Mouse (Mus musculus): ENCODE results near the gene Nnmt. TPM values are rescaled to one million over a fixed set of nuclear protein-coding genes. Genes with fewer than 3 reads are reported as not detected.

The Nnmt gene
- 2.0 and 3.1 TPM in 2 replicates for polyA plus RNA-seq (2012; rRNA removed)

- DNase-seq = peak; percentile 43
- 30% methylated on average over 8 of the region's 8 CpGs for WGBS
- H3K27me3 ChIP-seq (replicated peaks; ENCODE audit: control insufficient read depth, insufficient read depth, low read length) = no peaks in the 10 kb centered on the region
- H3K4me3 ChIP-seq (ENCODE audit: insufficient read depth, low read depth, low read length) = peak within 1 kb of the TSS; percentile 43
- no peak for TF ChIP-seq POLR2A (IDR thresholded peaks at IDR 0.05; ENCODE audit: low read depth, low read length)
- no peaks in the 10 kb centered on the region for H3K36me3 ChIP-seq (ENCODE audit: control insufficient read depth, insufficient read depth, low read length)
- no peaks in the 10 kb centered on the region for H3K4me1 ChIP-seq (ENCODE audit: control insufficient read depth, insufficient read depth, low read length)
- peak within 1 kb of the TSS; percentile 67 for H3K27ac ChIP-seq (ENCODE audit: insufficient read depth, low read depth, low read length)
Measured at GRCm38 (mm10) chr9:48604939-48605598, at the start of gene Nnmt. Nnmt (minus strand) TSS chr9:48605153.

- Histone ChIP-seq H3K4me1 (ENCODE audit: control insufficient read depth, insufficient read depth, low read length) (no peaks in the 10 kb centered on the region), H3K27me3 (replicated peaks; ENCODE audit: control insufficient read depth, insufficient read depth, low read length) (no peaks in the 10 kb centered on the region), H3K4me3 (ENCODE audit: insufficient read depth, low read depth, low read length) (no peak overlapping the region), H3K36me3 (ENCODE audit: control insufficient read depth, insufficient read depth, low read length) (no peaks in the 10 kb centered on the region), H3K27ac (ENCODE audit: insufficient read depth, low read depth, low read length) (no peak overlapping the region)
- DNase-seq = no peak
- TF ChIP-seq POLR2A (IDR thresholded peaks at IDR 0.05; ENCODE audit: low read depth, low read length) = no peak
- TF ChIP-seq CTCF (conservative IDR thresholded peaks at IDR 0.05; ENCODE audit: insufficient read depth, insufficient read length, low read depth, low read length) = no peak
- WGBS = 26% methylated on average over 8 of the region's 8 CpGs
Measured at GRCm38 (mm10) chr9:48654730-48655129, 49.8 kb upstream of the Nnmt start.

GRCm38 (mm10) chr9:48653399-48654070 is 48.6 kb upstream of the Nnmt start:
- no peak overlapping the region for H3K27ac ChIP-seq (ENCODE audit: insufficient read depth, low read depth, low read length)
- 63% methylated on average over 7 of the region's 7 CpGs for WGBS

GRCm38 (mm10) chr9:48652026-48652425 is 47.1 kb upstream of the Nnmt start:
- Histone ChIP-seq H3K27me3 (replicated peaks; ENCODE audit: control insufficient read depth, insufficient read depth, low read length) (no peaks in the 10 kb centered on the region), H3K36me3 (ENCODE audit: control insufficient read depth, insufficient read depth, low read length) (no peaks in the 10 kb centered on the region), H3K4me3 (ENCODE audit: insufficient read depth, low read depth, low read length) (no peak overlapping the region), H3K4me1 (ENCODE audit: control insufficient read depth, insufficient read depth, low read length) (peaks cover 15% of the 10 kb centered on the region), H3K27ac (ENCODE audit: insufficient read depth, low read depth, low read length) (no peak overlapping the region)
- 78% methylated on average over 4 of the region's 4 CpGs for WGBS
- no peak for TF ChIP-seq POLR2A (IDR thresholded peaks at IDR 0.05; ENCODE audit: low read depth, low read length)
- no peak for DNase-seq

More at GRCm38 (mm10) chr9:48653399-48654070, 48.6 kb upstream of the Nnmt start:
- TF ChIP-seq POLR2A (IDR thresholded peaks at IDR 0.05; ENCODE audit: low read depth, low read length) (no peak), CTCF (conservative IDR thresholded peaks at IDR 0.05; ENCODE audit: insufficient read depth, insufficient read length, low read depth, low read length) (no peak)
- H3K27me3 ChIP-seq (replicated peaks; ENCODE audit: control insufficient read depth, insufficient read depth, low read length) = no peaks in the 10 kb centered on the region
- no peak overlapping the region for H3K4me3 ChIP-seq (ENCODE audit: insufficient read depth, low read depth, low read length)
- DNase-seq = no peak
- 0 out of 2 replicates have a peak, but pooled peaks cover 2% of the 10 kb centered on the region for H3K4me1 ChIP-seq (ENCODE audit: control insufficient read depth, insufficient read depth, low read length)
- no peaks in the 10 kb centered on the region for H3K36me3 ChIP-seq (ENCODE audit: control insufficient read depth, insufficient read depth, low read length)

GRCm38 (mm10) chr9:48650846-48651245 is 45.9 kb upstream of the Nnmt start:
- WGBS = 95% methylated on average over 2 of the region's 2 CpGs
- DNase-seq = no peak
- Histone ChIP-seq H3K36me3 (ENCODE audit: control insufficient read depth, insufficient read depth, low read length) (no peaks in the 10 kb centered on the region), H3K4me3 (ENCODE audit: insufficient read depth, low read depth, low read length) (no peak overlapping the region), H3K27me3 (replicated peaks; ENCODE audit: control insufficient read depth, insufficient read depth, low read length) (no peaks in the 10 kb centered on the region), H3K4me1 (ENCODE audit: control insufficient read depth, insufficient read depth, low read length) (peaks cover 15% of the 10 kb centered on the region), H3K27ac (ENCODE audit: insufficient read depth, low read depth, low read length) (no peak overlapping the region)
- TF ChIP-seq CTCF (conservative IDR thresholded peaks at IDR 0.05; ENCODE audit: insufficient read depth, insufficient read length, low read depth, low read length) (no peak), POLR2A (IDR thresholded peaks at IDR 0.05; ENCODE audit: low read depth, low read length) (no peak)

- DNase-seq = no peak
- no peaks in the 10 kb centered on the region for H3K36me3 ChIP-seq (ENCODE audit: control insufficient read depth, insufficient read depth, low read length)
- no peaks in the 10 kb centered on the region for H3K27me3 ChIP-seq (replicated peaks; ENCODE audit: control insufficient read depth, insufficient read depth, low read length)
- WGBS = 74% methylated on average over 17 of the region's 17 CpGs
- no peak for TF ChIP-seq CTCF (conservative IDR thresholded peaks at IDR 0.05; ENCODE audit: insufficient read depth, insufficient read length, low read depth, low read length)
- peaks cover 15% of the 10 kb centered on the region for H3K4me1 ChIP-seq (ENCODE audit: control insufficient read depth, insufficient read depth, low read length)
- H3K27ac ChIP-seq (ENCODE audit: insufficient read depth, low read depth, low read length) = no peak overlapping the region
- no peak overlapping the region for H3K4me3 ChIP-seq (ENCODE audit: insufficient read depth, low read depth, low read length)
Measured at GRCm38 (mm10) chr9:48649851-48650685, 45.1 kb upstream of the Nnmt start.
